Mouse (Mus musculus) spleen, adult 12 weeks (tissue): ENCODE measurements around the gene Dbndd1.
A peak's percentile ranks its signal among the peaks of the same experiment; 100 is the strongest.
"Not testable (repeated sequence)": the region's sequence is repeated elsewhere in the genome, so short reads cannot be mapped to it uniquely, and the experiment has no call there.

ENCODE experiments used
- DNase-seq: peaks from one replicate; pipeline ENCODE4 v3.0.0; 2022; ENCODE audit warnings: low spot score

Dbndd1 gene

GRCm38 (mm10) chr8:123492898-123493297, 22.4 kb downstream of the Dbndd1 start:
- DNase-seq, result no peak

GRCm38 (mm10) chr8:123491280-123492075, 23.8 kb downstream of the Dbndd1 start:
- no peak for DNase-seq

DNA sequence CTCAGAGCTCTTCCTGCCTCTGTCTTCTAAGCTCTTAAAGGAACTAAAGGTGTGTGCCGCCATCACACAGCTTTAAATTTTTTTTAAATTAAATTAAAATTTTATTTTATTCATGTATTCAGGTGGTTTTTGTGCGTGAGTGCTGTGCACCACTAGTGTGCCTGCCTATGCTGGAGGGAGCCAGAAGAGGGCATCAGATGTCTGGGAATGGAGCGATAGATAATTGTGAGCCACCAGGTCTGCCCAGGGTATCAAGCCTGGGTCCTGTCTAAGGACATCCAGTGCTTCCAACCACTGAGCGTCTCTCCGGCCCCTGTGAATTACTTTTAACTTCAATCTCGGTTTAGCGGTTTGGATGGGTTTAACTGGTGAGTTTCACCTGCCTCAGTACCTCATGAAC, 32.6 kb downstream of the Dbndd1 start:
- no peak for DNase-seq

GRCm38 (mm10) chr8:123478456-123479218, 36.6 kb downstream of the Dbndd1 start:
- peak; percentile 25 for DNase-seq

GRCm38 (mm10) chr8:123477737-123478258, 37.5 kb downstream of the Dbndd1 start, which contains the start of gene Afg3l1:
Afg3l1 (plus strand) TSS chr8:123477903.
- peak; percentile 95 for DNase-seq

DNA sequence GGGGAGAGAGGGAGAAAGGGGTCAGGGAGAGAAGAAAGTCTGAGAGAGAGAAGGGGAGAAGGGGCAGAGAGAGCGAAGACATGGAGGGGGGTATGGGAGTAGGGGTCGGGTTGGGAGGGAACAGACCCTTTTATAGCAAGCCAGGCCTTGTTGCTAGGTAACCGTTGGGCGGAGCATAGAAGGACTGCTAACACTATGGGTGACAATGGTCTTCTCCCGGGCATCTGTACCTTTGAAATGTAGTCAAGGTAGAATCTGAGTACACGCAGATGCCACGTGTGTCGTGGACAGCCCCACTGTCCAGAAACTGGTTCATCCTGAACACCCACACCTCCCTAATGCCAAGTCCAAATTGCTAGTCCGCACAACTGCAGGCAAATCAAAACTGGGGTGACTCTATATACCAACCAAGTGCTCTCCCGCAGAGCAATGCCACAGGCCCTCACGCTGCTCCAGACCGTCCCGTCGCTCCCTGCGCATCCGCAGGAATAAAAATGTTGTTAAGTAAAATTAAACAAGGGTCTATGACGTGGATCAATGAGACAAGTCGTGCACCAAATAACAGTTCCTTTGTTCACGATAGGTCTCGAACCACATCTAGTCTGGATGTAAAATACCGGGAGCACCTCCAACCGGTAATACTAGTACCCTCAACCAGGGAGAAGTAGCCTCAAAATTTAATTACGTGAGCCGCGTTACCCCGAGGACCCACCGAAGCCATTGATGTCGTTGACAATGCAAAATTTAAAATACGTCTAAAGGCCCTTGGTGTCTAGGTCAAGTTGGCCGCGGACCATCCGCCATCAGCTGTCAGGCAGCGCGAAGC, 38.1 kb downstream of the Dbndd1 start:
- no peak for DNase-seq

DNA sequence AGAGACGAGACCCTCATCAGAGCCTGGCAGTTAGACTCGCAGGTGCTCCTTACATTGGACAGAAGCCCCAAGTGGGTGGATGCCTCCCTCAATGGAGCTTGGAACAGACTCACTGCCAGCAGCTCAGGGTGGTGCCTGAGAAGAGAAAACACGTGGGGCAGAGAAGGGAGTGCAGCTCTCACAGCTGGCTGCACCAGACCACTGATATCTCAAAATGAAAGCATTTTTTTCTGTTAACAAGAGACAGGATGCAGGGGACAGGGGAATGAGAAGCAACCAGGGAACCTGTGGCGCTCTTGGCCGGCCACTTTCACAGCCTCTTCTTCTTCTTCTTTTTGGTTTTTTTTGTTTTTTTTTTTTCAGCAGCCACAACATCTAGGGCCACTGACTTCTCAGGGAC, 40.7 kb downstream of the Dbndd1 start:
- DNase-seq, result not testable (repeated sequence)

DNA sequence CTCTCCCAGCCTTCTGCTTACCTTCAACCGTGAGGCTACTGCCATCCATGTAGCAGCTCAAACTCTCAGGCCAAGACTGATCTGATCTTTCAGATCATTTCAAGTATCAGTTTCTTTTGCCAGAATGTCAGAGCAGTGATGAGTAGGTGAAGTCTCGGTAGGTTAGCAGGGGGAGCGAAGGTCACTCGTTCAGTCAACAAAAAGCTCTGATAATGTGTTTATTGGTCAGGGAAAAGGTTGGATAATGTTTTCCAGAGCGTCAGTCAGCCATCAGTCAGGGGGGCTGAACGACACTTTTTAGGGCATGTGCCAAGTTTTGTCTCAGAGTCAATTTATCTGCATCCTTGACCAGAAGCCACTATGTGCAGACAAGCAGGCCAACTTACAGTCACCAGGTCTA, 42.3 kb downstream of the Dbndd1 start:
- not testable (repeated sequence) for DNase-seq

DNA sequence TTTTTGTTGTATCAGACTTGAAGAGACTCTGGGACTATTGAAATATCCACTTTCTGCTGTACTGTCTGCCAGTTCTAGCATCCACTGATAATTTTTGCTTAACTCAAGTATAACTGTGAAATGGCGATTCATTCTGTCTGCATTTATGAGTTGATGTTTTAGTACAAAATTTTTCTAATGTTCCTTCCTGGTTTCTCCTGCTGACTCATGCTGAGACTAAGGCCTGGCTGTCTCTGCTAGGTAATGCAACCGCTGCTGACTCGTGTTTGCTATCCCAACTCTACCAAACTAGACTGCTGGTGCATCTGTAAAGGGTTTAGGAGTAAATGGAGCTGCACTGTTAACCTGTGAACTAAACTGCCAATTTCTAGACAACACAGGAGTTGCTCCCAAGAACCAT, 47.8 kb downstream of the Dbndd1 start:
- no peak for DNase-seq

- no peak for DNase-seq
Measured at GRCm38 (mm10) chr8:123463651-123464050, 51.6 kb downstream of the Dbndd1 start.
